Mouse (Mus musculus) inflammation-experienced regulatory T-cells, adult 6 months (primary cell): Measurements from ENCODE around the gene Trim12a. TPM values are rescaled to one million over a fixed set of nuclear protein-coding genes. Genes with fewer than 3 reads are reported as not detected.
"Not testable (repeated sequence)": the region's sequence is repeated elsewhere in the genome, so short reads cannot be mapped to it uniquely, and the experiment has no call there.

Experiments
- ATAC-seq: one replicate; pipeline ENCODE4 v1.8.0; 2017
- polyA plus RNA-seq, 3 experiments: library from polyadenylated mRNA; unstranded; fragments of 100-300 nt; shearing (Covaris generic); gene quantifications; one replicate each; pipeline ENCODE4 v1.2.1; 2017

Gene Trim12a
- 100 to 1,000 TPM; 110 to 206 (median 165) TPM for polyA plus RNA-seq

DNA sequence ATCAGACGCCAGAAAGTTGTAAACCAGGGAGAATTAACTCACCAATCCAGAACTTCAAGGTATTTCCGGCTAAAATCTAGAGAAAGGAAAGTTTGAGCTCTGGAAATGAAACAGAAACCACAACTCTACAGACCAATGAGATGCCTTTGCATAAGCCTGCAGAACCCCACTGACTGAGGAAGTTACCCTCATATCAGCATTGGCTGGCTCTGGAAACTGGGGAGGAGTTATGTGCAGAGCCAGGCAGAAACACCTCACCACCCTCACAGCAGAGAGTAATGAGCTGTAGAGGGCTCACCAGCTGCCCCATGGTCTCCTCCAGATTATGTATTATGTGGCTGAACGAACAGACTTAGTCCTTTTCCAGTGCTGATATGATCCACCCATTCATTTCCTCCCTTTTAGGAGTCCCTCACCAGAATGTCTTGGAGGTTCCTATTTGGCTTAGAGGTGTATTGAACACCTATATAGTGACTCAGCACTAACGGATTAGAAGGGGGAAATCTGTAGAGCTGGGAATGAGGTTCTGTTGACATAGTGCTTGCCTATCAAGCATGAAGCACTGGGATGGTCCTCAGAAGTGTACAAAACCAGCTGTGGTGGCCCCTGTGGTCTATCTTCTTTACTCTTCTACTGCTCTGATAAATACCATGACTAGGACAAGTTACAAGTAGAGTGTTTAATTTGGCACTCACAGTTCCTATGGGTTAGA lies at the start of gene Trim12a:
Trim12a (minus strand) TSS at position 98 of the 712 bp plus-strand sequence.
- peak; percentile 93 for ATAC-seq

DNA sequence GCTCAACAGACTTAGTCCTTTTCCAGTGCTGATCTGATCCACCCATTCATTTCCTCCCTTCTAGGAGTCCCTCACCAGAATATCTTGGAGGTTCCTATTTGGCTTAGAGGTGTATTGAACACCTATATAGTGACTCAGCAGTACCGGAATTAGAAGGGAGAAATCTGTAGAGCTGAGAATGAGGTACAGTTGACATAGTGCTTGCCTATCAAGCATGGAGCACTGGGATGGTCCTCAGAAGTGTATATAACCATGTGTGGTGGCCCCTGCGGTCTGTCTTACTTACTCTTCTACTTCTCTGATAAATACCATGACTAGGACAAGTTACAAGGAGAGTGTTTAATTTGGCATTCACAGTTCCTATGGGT lies 38.3 kb upstream of the Trim12a start:
- peak; percentile 19 for ATAC-seq

DNA sequence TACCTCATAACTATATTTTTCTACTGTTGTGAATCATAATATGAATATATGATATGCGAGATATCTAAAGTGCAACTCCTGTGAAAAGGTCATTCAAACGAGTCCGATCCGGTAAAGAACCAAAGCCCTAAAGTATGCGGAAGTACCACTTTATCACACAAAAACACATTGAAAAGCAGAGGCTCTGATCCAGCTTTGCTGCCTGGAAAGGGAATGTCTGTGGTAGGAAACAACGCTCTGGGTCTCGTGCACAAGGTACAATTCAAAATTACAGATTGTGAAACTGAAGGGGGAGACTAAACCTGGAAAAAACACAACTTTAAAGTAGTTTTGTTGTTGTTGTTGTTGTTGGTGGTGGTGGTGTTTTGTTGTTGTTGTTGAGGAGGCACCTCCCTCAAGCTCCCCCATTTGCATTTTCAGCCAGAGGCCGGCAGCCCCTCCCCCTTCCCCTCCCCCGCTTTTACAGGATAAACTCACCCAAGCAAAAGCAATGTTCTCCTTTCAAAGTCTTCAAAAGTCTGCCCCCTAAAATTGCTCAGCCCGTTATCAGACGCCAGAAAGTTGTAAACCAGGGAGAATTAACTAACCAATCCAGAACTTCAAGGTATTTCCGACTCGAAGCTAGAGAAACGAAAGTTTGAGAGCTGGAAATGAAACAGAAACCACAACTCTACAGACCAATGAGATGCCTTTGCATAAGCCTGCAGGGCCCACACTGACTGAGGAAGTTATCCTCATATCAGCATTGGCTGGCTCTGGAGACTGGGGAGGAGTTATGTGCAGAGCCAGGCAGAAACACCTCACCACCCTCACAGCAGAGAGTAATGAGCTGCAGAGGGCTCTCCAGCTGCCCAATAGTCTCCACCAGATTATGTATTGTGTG lies 37.7 kb upstream of the Trim12a start, which contains the start of gene Trim12c:
Trim12c (minus strand) TSS at position 646 of the 883 bp plus-strand sequence.
- peak; percentile 100 for ATAC-seq

DNA sequence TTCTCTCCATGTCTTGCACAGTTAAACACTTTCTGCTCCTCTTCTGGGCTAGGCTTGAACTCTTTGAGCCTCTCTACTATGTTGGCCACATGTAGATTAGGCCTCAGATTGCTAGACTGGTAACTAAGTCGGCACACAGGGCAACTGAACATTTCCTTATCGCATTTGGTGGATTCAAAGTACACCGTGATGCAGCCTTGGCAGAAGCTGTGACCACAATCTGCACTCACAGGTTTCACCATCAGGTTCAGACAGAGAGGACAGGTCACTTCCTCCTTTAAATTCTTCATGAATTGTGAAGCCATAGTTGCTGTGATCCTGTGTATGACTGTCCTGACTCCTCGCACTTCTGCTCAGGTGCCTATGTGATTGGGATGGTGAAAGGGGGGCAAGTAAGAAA lies 32.8 kb upstream of the Trim12a start:
- not testable (repeated sequence) for ATAC-seq

DNA sequence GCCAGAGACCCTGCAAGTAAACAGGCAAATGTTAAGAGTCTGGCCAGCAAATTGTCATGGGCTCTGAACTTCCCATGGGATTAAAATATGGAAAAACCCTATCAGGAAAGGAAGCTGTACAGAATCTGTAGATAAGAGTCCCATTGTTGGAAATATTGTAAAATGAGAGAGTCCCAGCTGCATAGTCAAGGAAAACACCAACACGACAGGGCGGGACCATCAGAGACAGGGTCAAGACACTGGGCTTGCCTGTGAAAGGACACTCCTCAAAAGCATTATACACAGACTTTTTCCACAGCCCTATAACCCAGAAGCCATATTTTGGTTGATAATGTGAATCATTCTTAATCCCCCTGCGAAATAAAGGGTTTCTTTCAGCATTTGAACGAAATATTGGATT lies 25.5 kb upstream of the Trim12a start:
- ATAC-seq = not testable (repeated sequence)

DNA sequence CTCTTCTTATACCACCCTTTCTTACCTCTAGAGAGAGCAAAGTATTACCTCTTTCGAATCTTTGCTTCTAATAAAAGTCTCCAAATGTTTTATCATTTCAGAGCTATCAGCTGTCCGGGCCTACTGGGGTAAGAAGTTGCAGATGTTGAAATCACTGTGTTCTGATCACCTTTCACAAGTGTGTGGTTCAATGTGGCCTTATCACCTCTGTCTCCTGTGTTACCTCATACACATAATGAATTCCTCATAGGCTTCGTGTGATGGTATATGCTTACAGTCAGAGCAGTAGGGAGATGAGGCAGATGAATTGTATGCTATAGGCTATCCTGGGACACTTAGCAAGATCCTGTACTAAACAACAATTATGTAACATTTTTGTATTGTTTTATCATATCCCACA lies 20.3 kb upstream of the Trim12a start:
- ATAC-seq = not testable (repeated sequence)

DNA sequence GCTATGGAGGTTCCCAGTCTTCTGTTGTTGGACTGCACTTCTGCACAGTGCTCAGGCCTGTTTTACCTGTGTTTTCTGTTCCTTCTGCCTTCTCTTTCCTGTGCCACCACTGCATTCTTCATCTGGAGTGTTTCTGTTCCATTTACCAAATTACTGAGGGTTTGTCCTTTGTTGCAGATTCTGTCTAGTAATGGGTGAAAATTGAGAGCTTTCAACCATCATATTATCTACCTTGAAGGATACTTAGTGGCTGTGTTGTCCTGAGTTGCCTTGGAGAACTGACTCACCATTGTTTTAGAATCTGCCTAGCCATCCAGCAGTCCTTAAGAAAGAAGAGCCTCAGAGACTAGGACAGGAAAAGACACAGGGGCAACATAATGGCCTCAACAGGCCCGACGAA lies 13.9 kb upstream of the Trim12a start, which contains the start of gene Trim34b:
Trim34b (plus strand) TSS at position 301 of the 400 bp plus-strand sequence.
- ATAC-seq = not testable (repeated sequence)

DNA sequence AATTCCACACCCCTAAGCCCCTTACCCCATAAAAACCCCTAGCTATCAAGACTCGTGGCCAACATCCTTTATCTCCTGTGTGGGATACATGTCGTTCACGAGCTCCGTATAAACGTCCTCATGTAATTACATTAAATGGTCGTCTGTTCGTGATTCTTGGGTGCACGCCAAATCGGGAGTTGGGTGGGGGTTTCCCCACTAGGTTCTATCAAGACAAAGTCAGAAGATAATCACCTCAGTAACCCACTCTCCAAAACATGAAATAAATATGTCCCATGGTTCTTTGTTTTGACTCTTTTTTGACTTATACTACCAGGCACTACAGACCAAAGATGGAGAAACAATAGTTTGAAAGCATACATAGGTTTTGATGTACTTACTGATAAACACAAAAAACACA lies 6.8 kb upstream of the Trim12a start:
- ATAC-seq = peak; percentile 50

DNA sequence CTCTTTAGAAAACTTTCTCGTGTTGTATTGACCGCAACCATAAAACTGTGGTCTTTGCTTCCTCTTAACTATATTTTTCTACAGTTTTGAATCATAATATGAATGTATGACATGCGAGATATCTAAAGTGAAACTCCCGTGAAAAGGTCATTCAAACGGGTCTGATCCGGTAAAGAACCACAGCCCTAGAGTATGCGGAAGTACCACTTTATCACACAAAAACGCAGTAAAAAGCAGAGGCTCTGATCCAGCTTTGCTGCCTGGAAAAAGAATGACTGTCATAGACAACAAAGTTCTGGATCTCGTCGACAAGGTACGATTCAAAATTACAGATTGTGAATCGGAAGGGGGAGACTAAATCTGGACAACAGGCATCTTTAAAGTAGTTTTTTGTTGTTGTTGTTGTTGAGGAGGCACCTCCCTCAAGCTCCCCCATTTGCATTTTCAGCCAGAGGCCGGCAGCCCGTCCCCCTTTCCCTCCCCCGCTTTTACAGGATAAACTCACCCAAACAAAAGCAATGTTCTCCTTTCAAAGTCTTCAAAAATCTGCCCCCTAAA lies 391 bp downstream of the Trim12a start:
- peak; percentile 59 for ATAC-seq

DNA sequence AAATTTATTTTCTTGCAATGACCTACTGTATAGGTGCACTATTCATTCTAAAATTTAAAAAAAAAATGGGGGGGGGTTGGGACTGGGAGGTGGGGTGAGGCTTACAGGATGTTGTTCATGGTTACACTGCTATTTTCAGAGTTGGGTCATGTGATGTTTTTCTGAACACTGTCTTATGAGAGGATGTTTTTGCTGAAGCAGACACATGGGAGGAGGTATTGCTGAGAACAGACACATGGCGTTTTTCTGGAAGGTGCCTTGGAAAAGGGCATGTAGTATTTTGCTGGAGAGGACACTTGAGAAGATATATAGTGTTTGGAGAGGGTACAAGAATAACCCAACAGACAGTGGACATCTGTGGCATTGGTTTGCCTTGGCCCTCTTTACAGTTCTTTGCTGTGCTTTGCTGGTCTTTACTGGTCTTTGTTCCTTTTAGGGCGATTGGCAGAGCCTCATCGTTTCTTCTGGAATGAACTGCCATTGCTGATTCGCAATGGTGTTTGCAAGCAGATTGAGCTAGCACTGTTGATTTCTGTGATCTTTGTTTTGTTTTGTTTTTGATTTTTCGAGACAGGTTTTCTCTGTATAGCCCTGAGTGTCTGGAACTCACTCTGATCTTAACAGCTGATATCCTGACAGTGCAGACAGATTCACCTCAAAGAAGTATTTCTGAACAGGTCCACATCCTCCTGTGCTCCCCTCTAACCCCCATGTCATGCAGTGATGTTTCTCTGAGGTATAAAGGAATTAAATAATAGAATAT lies 23.4 kb downstream of the Trim12a start:
- ATAC-seq = peak; percentile 60

DNA sequence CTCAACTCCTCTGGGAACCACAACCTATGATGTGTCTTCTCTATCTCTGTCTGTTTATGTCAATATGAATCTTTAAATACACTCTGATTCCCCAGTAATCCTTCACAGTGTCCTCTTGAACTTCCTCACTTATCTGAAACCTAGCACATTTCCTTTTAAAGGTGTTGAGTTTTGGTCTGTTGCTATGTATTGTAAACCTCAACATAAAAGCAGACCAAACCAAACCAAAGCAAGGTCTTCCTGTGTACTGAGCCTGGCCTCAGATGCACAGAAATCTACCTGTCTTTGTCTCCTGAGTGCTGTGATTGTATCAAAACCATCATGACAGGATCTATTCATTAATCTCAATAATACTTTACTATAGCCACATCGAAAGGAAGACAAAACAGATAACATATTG lies 24.6 kb downstream of the Trim12a start:
- ATAC-seq = peak; percentile 27

DNA sequence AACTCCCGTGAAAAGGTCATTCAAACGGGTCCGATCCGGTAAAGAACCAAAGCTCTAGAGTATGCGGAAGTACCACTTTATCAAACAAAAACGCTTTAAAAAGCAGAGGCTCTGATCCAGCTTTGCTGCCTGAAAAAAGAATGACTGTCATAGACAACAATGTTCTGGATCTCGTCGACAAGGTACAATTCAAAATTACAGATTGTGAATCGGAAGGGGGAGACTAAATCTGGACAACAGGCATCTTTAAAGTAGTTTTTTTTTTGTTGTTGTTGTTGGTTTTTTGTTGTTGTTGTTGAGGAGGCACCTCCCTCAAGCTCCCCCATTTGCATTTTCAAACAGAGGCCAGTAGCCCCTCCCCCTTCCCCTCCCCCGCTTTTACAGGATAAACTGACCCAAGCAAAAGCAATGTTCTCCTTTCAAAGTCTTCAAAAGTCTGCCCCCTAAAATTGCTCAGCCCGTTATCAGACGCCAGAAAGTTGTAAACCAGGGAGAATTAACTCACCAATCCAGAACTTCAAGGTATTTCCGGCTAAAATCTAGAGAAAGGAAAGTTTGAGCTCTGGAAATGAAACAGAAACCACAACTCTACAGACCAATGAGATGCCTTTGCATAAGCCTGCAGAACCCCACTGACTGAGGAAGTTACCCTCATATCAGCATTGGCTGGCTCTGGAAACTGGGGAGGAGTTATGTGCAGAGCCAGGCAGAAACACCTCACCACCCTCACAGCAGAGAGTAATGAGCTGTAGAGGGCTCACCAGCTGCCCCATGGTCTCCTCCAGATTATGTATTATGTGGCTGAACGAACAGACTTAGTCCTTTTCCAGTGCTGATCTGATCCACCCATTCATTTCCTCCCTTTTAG lies 27.5 kb downstream of the Trim12a start, which contains the start of gene Trim5:
Trim5 (minus strand) TSS at position 519 of the 868 bp plus-strand sequence.
- peak; percentile 83 for ATAC-seq

DNA sequence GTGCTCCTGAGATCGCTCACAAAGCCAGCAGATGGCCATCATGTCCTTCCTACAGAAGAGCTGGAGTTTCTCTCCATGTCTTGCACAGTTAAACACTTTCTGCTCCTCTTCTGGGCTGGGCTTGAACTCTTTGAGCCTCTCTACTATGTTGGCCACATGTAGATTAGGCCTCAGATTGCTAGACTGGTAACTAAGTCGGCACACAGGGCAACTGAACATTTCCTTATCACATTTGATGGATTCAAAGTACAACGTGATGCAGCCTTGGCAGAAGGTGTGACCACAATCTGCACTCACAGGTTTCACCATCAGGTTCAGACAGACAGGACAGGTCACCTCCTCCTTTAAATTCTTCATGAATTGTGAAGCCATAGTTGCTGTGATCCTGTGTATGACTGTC lies 35.9 kb downstream of the Trim12a start:
- ATAC-seq = not testable (repeated sequence)

DNA sequence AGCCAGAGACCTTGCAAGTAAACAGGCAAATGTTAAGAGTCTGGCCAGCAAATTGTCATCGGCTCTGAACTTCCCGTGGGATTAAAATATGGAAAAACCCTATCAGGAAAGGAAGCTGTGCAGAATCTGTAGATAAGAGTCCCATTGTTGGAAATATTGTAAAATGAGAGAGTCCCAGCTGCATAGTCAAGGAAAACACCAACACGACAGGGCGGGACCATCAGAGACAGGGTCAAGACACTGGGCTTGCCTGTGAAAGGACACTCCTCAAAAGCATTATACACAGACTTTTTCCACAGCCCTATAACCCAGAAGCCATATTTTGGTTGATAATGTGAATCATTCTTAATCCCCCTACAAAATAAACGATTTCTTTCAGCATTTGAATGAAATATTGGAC lies 49.9 kb downstream of the Trim12a start:
- not testable (repeated sequence) for ATAC-seq

DNA sequence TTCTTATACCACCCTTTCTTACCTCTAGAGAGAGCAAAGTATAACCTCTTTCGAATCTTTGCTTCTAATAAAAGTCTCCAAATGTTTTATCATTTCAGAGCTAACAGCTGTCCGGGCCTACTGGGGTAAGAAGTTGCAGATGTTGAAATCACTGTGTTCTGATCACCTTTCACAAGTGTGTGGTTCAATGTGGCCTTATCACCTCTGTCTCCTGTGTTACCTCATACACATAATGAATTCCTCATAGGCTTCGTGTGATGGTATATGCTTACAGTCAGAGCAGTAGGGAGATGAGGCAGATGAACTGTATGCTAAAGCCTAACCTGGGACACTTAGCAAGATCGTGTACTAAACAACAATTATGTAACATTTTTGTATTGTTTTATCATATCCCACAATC lies 54.9 kb downstream of the Trim12a start:
- ATAC-seq = not testable (repeated sequence)

Other genes with a start within 250 kb of the Trim12a start
- gene Olfr644, start 243.6 kb downstream of the Trim12a start, polyA plus RNA-seq = not detected
- not detected for gene Olfr645, start 230.0 kb downstream of the Trim12a start, polyA plus RNA-seq
- gene Olfr646, start 210.6 kb downstream of the Trim12a start, polyA plus RNA-seq = not detected
- not detected for gene Ubqln5, start 185.6 kb downstream of the Trim12a start, polyA plus RNA-seq
- not detected for gene Olfr643, start 178.1 kb downstream of the Trim12a start, polyA plus RNA-seq
- gene Ubqln3, start 172.2 kb downstream of the Trim12a start, polyA plus RNA-seq = not detected
- not detected for gene Ubqlnl, start 164.9 kb downstream of the Trim12a start, polyA plus RNA-seq
- not detected for gene Olfm5, start 150.6 kb downstream of the Trim12a start, polyA plus RNA-seq
- gene Olfr648, start 132.1 kb downstream of the Trim12a start, polyA plus RNA-seq = under 1 TPM; 0.20 to 0.50 (median 0.25) TPM
- gene Olfr649, start 119.5 kb downstream of the Trim12a start, polyA plus RNA-seq = not detected
- gene Trim6, start 96.7 kb downstream of the Trim12a start, polyA plus RNA-seq = 1 to 10 TPM in 2 of 3 experiments, not detected in 1; 1.4 to 2.2 TPM
- gene Trim34a, start 71.0 kb downstream of the Trim12a start, polyA plus RNA-seq = 10 to 100 TPM; 50.1 to 60.0 (median 60.0) TPM
- 10 to 100 TPM; 24.5 to 43.4 (median 41.7) TPM for gene Trim5, start 27.4 kb downstream of the Trim12a start, polyA plus RNA-seq
- gene Trim34b, start 14.0 kb upstream of the Trim12a start, polyA plus RNA-seq = 1 to 10 TPM in 2 of 3 experiments, under 1 TPM in 1; 0.57 to 2.0 (median 1.7) TPM
- gene Trim12c, start 37.9 kb upstream of the Trim12a start, polyA plus RNA-seq = 10 to 100 TPM; 14.6 to 21.1 (median 15.5) TPM
- gene Trim30b, start 54.4 kb upstream of the Trim12a start, polyA plus RNA-seq = 1 to 10 TPM in 1 of 3 experiments, under 1 TPM in 2; 0.35 to 1.1 (median 0.69) TPM
- gene Trim30c, start 85.4 kb upstream of the Trim12a start, polyA plus RNA-seq = under 1 TPM; 0.21 to 0.33 (median 0.32) TPM
- 10 to 100 TPM; 72.9 to 76.3 (median 75.4) TPM for gene Trim30a, start 149.7 kb upstream of the Trim12a start, polyA plus RNA-seq
- gene Trim30d, start 192.4 kb upstream of the Trim12a start, polyA plus RNA-seq = 10 to 100 TPM; 24.8 to 39.3 (median 34.8) TPM
- gene Olfr651, start 234.7 kb upstream of the Trim12a start, polyA plus RNA-seq = not detected
- gene Olfr652, start 245.4 kb upstream of the Trim12a start, polyA plus RNA-seq = under 1 TPM in 1 of 3 experiments, not detected in 2; 0.13 TPM